Mouse (Mus musculus): ENCODE results near the gene D7Ertd443e. TPM values are rescaled to one million over a fixed set of nuclear protein-coding genes. Genes with fewer than 3 reads are reported as not detected.

D7Ertd443e gene
- not detected in 2 replicates for polyA plus RNA-seq (2012)

GRCm38 (mm10) chr7:134385561-134385960 lies at the start of gene D7Ertd443e:
TSS of gene D7Ertd443e (minus strand) at chr7:134385661.

GRCm38 (mm10) chr7:134231378-134232346 lies 153.8 kb downstream of the D7Ertd443e start, which contains the start of gene Adam12:
TSS of gene Adam12 (minus strand) at chr7:134232146.

Other genes with a start within 250 kb of the D7Ertd443e start
- 0.10 and 0.15 TPM in 2 replicates for gene Adam12, start 153.5 kb downstream of the D7Ertd443e start, polyA plus RNA-seq (2012)